Mouse (Mus musculus) lung, embryonic 15.5 days (tissue): ENCODE measurements at regions not wholly inside any gene's neighbourhood (a gene's known extent, or its start where the extent isn't known, plus 50 kb on each side); places are given as distances from the start of the nearest gene placed in this dataset.

Source experiments
- ATAC-seq: fragments of 200-750 bp; cut with Nextera tagmentation; 2 replicates; pipeline ENCODE4 v1.8.0; 2017; ENCODE audit warnings: moderate number of reproducible peaks, borderline replicate concordance; ENCODE audit not compliant: low FRiP score, low TSS enrichment; ENCODE audit errors: extremely low read depth
- H3K27ac ChIP-seq: fragments of 300-500 bp; sonication (generic); 2 replicates; pipeline ENCODE4 v1.5.1; 2015; ENCODE audit warnings: moderate library complexity, mild to moderate bottlenecking, inconsistent platforms
- H3K27me3 ChIP-seq: fragments of 300-500 bp; sonication (generic); 2 replicates; pipeline ENCODE4 v1.6.1; 2015; ENCODE audit warnings: inconsistent platforms
- H3K36me3 ChIP-seq: fragments of 300-500 bp; sonication (generic); 2 replicates; pipeline ENCODE4 v1.6.1; 2015; ENCODE audit warnings: inconsistent platforms
- H3K4me1 ChIP-seq: fragments of 300-500 bp; sonication (generic); 2 replicates; pipeline ENCODE4 v1.6.1; 2015; ENCODE audit warnings: inconsistent platforms
- H3K4me2 ChIP-seq: fragments of 300-500 bp; sonication (generic); 2 replicates; pipeline ENCODE4 v1.6.1; 2015; ENCODE audit warnings: inconsistent platforms, mild to moderate bottlenecking, moderate library complexity
- H3K4me3 ChIP-seq: fragments of 300-500 bp; sonication (generic); 2 replicates; pipeline ENCODE4 v1.5.1; 2015; ENCODE audit warnings: mild to moderate bottlenecking, inconsistent platforms
- H3K9ac ChIP-seq: fragments of 300-500 bp; sonication (generic); 2 replicates; pipeline ENCODE4 v1.6.1; 2015; ENCODE audit warnings: inconsistent platforms
- H3K9me3 ChIP-seq: fragments of 300-500 bp; sonication (generic); 2 replicates; pipeline ENCODE4 v1.6.1; 2016; ENCODE audit warnings: inconsistent platforms
- WGBS: fragments of 180-500 bp; shearing (Covaris S2); methylation state at CpG from one replicate; pipeline ENCODE4 v1.1.7; 2015; 5-methylcytosine and 5-hydroxymethylcytosine counted together

GRCm38 (mm10) chr6:6779157-6779556, 84.0 kb upstream of the Dlx6 start:
- no peaks in the 10 kb centered on the region for H3K36me3 ChIP-seq
- H3K4me1 ChIP-seq = no peaks in the 10 kb centered on the region
- ATAC-seq = peak; percentile 42; the same call in 1 of the 2 replicates
- no peak overlapping the region for H3K4me3 ChIP-seq
- H3K9me3 ChIP-seq = no peaks in the 10 kb centered on the region
- H3K27ac ChIP-seq = no peak overlapping the region
- H3K27me3 ChIP-seq = no peaks in the 10 kb centered on the region
- no peak overlapping the region for H3K9ac ChIP-seq
- H3K4me2 ChIP-seq = no peak overlapping the region
- WGBS = 18% methylated on average over 1 of the region's 1 CpGs

GRCm38 (mm10) chr6:6781556-6781955, 81.6 kb upstream of the Dlx6 start:
- Histone ChIP-seq H3K4me3 (no peak overlapping the region), H3K4me2 (no peak overlapping the region), H3K9me3 (no peaks in the 10 kb centered on the region), H3K27ac (no peak overlapping the region), H3K9ac (no peak overlapping the region), H3K27me3 (no peaks in the 10 kb centered on the region), H3K4me1 (no peaks in the 10 kb centered on the region), H3K36me3 (no peaks in the 10 kb centered on the region)
- no peak for ATAC-seq
- 38% methylated on average over 3 of the region's 3 CpGs for WGBS

- no peak overlapping the region for H3K4me2 ChIP-seq
- H3K9me3 ChIP-seq = no peaks in the 10 kb centered on the region
- no peak overlapping the region for H3K27ac ChIP-seq
- no peaks in the 10 kb centered on the region for H3K4me1 ChIP-seq
- H3K4me3 ChIP-seq = no peak overlapping the region
- peak; percentile 64; the same call in 1 of the 2 replicates for ATAC-seq
- 9% methylated on average over 1 of the region's 1 CpGs for WGBS
- no peaks in the 10 kb centered on the region for H3K27me3 ChIP-seq
- no peaks in the 10 kb centered on the region for H3K36me3 ChIP-seq
- no peak overlapping the region for H3K9ac ChIP-seq
Observed at GRCm38 (mm10) chr6:6785939-6786490, 77.1 kb upstream of the Dlx6 start.

- peak; percentile 52; the same call in 1 of the 2 replicates for ATAC-seq
- no peaks in the 10 kb centered on the region for H3K9me3 ChIP-seq
- WGBS = 22% methylated on average over 4 of the region's 4 CpGs
- no peak overlapping the region for H3K4me3 ChIP-seq
- no peak overlapping the region for H3K4me2 ChIP-seq
- no peaks in the 10 kb centered on the region for H3K4me1 ChIP-seq
- H3K9ac ChIP-seq = no peak overlapping the region
- no peak overlapping the region for H3K27ac ChIP-seq
- H3K27me3 ChIP-seq = no peaks in the 10 kb centered on the region
- H3K36me3 ChIP-seq = no peaks in the 10 kb centered on the region
Observed at GRCm38 (mm10) chr6:6787490-6787889, 75.6 kb upstream of the Dlx6 start.

- H3K4me2 ChIP-seq = no peak overlapping the region
- H3K9me3 ChIP-seq = no peaks in the 10 kb centered on the region
- no peak overlapping the region for H3K9ac ChIP-seq
- H3K4me3 ChIP-seq = no peak overlapping the region
- no peak overlapping the region for H3K27ac ChIP-seq
- ATAC-seq = peak; percentile 64; the same call in 1 of the 2 replicates
- no peaks in the 10 kb centered on the region for H3K36me3 ChIP-seq
- H3K4me1 ChIP-seq = peaks cover 5% of the 10 kb centered on the region; the same call in 1 of the 2 replicates
- 41% methylated on average over 6 of the region's 6 CpGs for WGBS
- H3K27me3 ChIP-seq = no peaks in the 10 kb centered on the region
Observed at GRCm38 (mm10) chr6:6794320-6795018, 68.7 kb upstream of the Dlx6 start.

- no peak for ATAC-seq
- Histone ChIP-seq H3K4me1 (no peaks in the 10 kb centered on the region), H3K27me3 (no peaks in the 10 kb centered on the region), H3K9ac (no peak overlapping the region), H3K27ac (no peak overlapping the region), H3K9me3 (no peaks in the 10 kb centered on the region), H3K4me2 (no peak overlapping the region), H3K4me3 (no peak overlapping the region), H3K36me3 (no peaks in the 10 kb centered on the region)
- WGBS = 78% methylated on average over 2 of the region's 2 CpGs
Observed at GRCm38 (mm10) chr6:6800377-6800776, 62.8 kb upstream of the Dlx6 start.

GRCm38 (mm10) chr6:6801563-6802259, 61.4 kb upstream of the Dlx6 start:
- Histone ChIP-seq H3K36me3 (no peaks in the 10 kb centered on the region), H3K4me1 (no peaks in the 10 kb centered on the region), H3K9me3 (no peaks in the 10 kb centered on the region), H3K4me3 (no peak overlapping the region), H3K27me3 (no peaks in the 10 kb centered on the region), H3K27ac (no peak overlapping the region), H3K9ac (no peak overlapping the region), H3K4me2 (no peak overlapping the region)
- WGBS = 76% methylated on average over 15 of the region's 15 CpGs
- no peak for ATAC-seq
